Mouse (Mus musculus) forebrain, embryonic 13.5 days (tissue): Measurements from ENCODE around the gene Camta1. TPM values are rescaled to one million over a fixed set of nuclear protein-coding genes. Genes with fewer than 3 reads are reported as not detected.
A peak's percentile ranks its signal among the peaks of the same experiment; 100 is the strongest.

Experiments
- ATAC-seq: fragments of 200-750 bp; cut with Nextera tagmentation; 2 replicates; pipeline ENCODE4 v1.8.0; 2017
- H3K27ac ChIP-seq: fragments of 300-500 bp; sonication (generic); 2 replicates; pipeline ENCODE4 v1.5.1; 2015; ENCODE audit warnings: inconsistent platforms, mild to moderate bottlenecking, moderate library complexity
- H3K27me3 ChIP-seq: fragments of 300-500 bp; sonication (generic); 2 replicates; pipeline ENCODE4 v1.6.1; 2015; ENCODE audit warnings: mild to moderate bottlenecking, inconsistent platforms
- H3K36me3 ChIP-seq: fragments of 300-500 bp; sonication (generic); 2 replicates; pipeline ENCODE4 v1.6.1; 2015; ENCODE audit warnings: mild to moderate bottlenecking, inconsistent platforms; ENCODE audit not compliant: poor library complexity, severe bottlenecking
- H3K4me1 ChIP-seq: fragments of 300-500 bp; sonication (generic); 2 replicates; pipeline ENCODE4 v1.6.1; 2015; ENCODE audit warnings: inconsistent platforms
- H3K4me2 ChIP-seq: fragments of 300-500 bp; sonication (generic); 2 replicates; pipeline ENCODE4 v1.6.1; 2015; ENCODE audit warnings: inconsistent platforms, mild to moderate bottlenecking, moderate library complexity
- H3K4me3 ChIP-seq: fragments of 300-500 bp; sonication (generic); 2 replicates; pipeline ENCODE4 v1.5.1; 2015; ENCODE audit warnings: mild to moderate bottlenecking, inconsistent platforms
- H3K9ac ChIP-seq: fragments of 300-500 bp; sonication (generic); 2 replicates; pipeline ENCODE4 v1.6.1; 2015; ENCODE audit warnings: mild to moderate bottlenecking, inconsistent platforms
- H3K9me3 ChIP-seq: fragments of 300-500 bp; sonication (generic); replicated peaks from 2 replicates; pipeline ENCODE4 v1.6.1; 2016; ENCODE audit warnings: inconsistent platforms
- WGBS: fragments of 180-500 bp; shearing (Covaris S2); methylation state at CpG from one replicate; pipeline ENCODE4 v1.1.7; 2015; 5-methylcytosine and 5-hydroxymethylcytosine counted together
- polyA plus RNA-seq: library from polyadenylated mRNA; unstranded; fragments of >200 nt; fragmentation: Nextera tagmentation; extraction: Ambion mirVana; gene quantifications from 2 replicates; pipeline ENCODE4 v1.2.1, GENCODE M21; 2015

Camta1 gene
- polyA plus RNA-seq, 1 experiment from 2014 or later = 150 TPM

DNA sequence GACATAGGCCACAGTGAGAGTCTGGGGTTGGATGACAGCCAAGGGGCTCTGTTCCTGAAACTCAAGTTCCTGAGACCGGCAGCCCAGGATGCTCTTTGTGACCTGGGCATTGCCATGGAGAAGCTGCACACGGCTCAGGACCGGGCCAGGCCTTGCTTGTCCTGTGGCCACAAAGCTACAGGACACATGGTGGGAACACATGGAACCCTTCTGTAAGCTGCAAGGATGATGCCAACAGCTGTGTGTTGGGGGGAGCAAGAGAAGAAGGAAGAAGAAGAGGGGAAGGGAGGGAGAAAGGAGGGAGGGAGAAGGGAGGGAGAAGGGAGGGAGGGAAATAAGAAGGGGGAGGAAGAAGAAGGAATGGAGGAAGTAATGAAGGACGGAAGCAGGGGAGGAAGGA is 645.8 kb downstream of the Camta1 start:
- Histone ChIP-seq H3K4me3 (no peak overlapping the region), H3K4me2 (no peak overlapping the region), H3K9me3 (no peaks in the 10 kb centered on the region), H3K27me3 (0 out of 2 replicates have a peak, but pooled peaks cover 3% of the 10 kb centered on the region), H3K9ac (no peak overlapping the region), H3K27ac (no peak overlapping the region), H3K4me1 (peaks cover 13% of the 10 kb centered on the region), H3K36me3 (no peaks in the 10 kb centered on the region)
- WGBS = 60% methylated on average over 4 of the region's 4 CpGs
- ATAC-seq = no peak

DNA sequence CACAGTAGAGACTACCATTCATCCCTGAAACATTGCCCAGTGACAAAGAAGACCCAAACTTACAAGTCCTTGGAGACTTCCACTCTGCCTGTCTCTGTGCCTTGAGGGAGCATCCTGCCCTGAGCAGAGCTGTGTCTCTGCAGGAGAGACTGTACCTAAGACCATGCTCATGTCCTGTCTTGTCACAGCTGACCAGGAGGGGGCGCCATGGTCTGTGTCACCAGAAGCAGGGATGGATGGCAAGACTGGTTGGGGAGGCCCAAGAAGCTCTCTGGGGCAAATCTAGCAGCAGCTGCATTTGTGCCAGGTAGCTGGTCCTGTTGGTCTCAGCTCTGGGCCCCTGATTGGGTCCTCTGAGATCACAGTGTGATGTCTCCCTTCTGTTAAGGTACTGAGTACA is 646.5 kb downstream of the Camta1 start:
- no peaks in the 10 kb centered on the region for H3K9me3 ChIP-seq
- H3K4me1 ChIP-seq = peaks cover 13% of the 10 kb centered on the region
- H3K4me2 ChIP-seq = no peak overlapping the region
- H3K36me3 ChIP-seq = no peaks in the 10 kb centered on the region
- H3K27me3 ChIP-seq = 0 out of 2 replicates have a peak, but pooled peaks cover 3% of the 10 kb centered on the region
- ATAC-seq = no peak
- no peak overlapping the region for H3K9ac ChIP-seq
- no peak overlapping the region for H3K27ac ChIP-seq
- 47% methylated on average over 1 of the region's 1 CpGs for WGBS
- no peak overlapping the region for H3K4me3 ChIP-seq

DNA sequence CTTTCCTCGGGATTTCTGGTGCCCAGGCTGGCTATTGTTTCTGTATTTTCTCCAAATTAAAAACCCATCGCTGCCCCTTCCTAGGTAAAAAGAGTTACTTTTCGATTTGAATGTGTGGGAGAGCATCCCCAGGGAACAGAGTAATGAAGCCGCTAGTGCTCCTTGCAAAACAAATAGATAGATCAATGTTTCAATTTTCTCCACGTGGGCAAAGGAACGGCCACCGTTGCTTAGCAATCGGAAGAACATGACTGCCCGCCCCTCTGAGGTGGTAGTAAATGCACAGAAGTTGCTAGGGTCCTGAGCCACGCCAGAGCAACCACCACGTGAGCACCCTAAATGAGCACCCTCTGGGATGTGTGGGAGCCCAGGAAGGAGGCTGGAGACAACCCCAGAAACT is 648.2 kb downstream of the Camta1 start:
- H3K27me3 ChIP-seq = 0 out of 2 replicates have a peak, but pooled peaks cover 3% of the 10 kb centered on the region
- H3K27ac ChIP-seq = no peak overlapping the region
- no peaks in the 10 kb centered on the region for H3K9me3 ChIP-seq
- H3K4me2 ChIP-seq = no peak overlapping the region
- H3K36me3 ChIP-seq = no peaks in the 10 kb centered on the region
- H3K4me3 ChIP-seq = no peak overlapping the region
- no peak overlapping the region for H3K9ac ChIP-seq
- WGBS = 68% methylated on average over 11 of the region's 11 CpGs
- H3K4me1 ChIP-seq = peaks cover 13% of the 10 kb centered on the region
- ATAC-seq = no peak

DNA sequence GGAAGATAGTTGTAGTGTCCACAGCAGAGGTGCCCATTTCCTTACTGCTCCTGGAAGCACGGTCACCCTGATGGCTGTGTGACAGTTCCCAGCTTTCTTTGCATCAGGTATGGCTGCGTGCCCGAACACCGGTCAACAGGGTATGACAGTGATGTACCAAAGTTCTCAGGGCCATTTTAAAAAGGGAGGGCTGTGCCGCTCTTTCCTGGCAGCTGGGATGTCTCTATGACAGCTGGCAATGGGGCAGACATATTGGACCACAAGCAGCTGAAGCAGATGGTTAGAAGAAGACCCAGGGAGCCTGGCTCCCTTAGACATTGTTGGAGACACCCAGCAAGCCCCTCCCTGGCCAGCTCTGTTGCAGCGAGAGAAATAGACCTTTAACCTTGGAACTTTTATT is 649.7 kb downstream of the Camta1 start:
- H3K27me3 ChIP-seq = 0 out of 2 replicates have a peak, but pooled peaks cover 3% of the 10 kb centered on the region
- H3K4me2 ChIP-seq = no peak overlapping the region
- H3K27ac ChIP-seq = no peak overlapping the region
- H3K4me1 ChIP-seq = peaks cover 12% of the 10 kb centered on the region
- no peak overlapping the region for H3K9ac ChIP-seq
- 92% methylated on average over 6 of the region's 6 CpGs for WGBS
- no peaks in the 10 kb centered on the region for H3K9me3 ChIP-seq
- no peaks in the 10 kb centered on the region for H3K36me3 ChIP-seq
- ATAC-seq = no peak
- H3K4me3 ChIP-seq = no peak overlapping the region

DNA sequence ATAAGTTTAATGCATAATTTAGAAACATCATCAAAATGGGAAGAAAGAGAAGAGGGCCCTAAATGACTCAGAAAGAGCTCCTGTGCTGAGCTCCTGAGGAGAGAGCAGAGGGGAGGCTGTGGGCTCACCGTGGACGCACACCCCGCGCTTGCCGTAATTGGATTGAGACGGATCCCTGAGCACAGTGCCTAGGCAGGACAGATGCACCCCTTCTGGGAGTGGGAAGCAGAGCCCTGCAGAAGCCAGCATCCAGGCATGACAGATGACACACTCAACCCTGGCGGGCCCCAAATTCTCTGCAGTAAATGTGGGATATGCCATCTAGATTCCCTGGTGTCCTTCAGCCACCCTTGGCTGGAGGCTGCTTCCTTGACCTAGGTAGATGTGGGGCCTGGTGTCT is 654.1 kb downstream of the Camta1 start:
- Histone ChIP-seq H3K4me1 (peaks cover 11% of the 10 kb centered on the region), H3K27ac (no peak overlapping the region), H3K4me3 (no peak overlapping the region), H3K36me3 (no peaks in the 10 kb centered on the region), H3K9ac (no peak overlapping the region), H3K27me3 (no peaks in the 10 kb centered on the region), H3K9me3 (no peaks in the 10 kb centered on the region), H3K4me2 (no peak overlapping the region)
- WGBS = 77% methylated on average over 7 of the region's 7 CpGs
- no peak for ATAC-seq

DNA sequence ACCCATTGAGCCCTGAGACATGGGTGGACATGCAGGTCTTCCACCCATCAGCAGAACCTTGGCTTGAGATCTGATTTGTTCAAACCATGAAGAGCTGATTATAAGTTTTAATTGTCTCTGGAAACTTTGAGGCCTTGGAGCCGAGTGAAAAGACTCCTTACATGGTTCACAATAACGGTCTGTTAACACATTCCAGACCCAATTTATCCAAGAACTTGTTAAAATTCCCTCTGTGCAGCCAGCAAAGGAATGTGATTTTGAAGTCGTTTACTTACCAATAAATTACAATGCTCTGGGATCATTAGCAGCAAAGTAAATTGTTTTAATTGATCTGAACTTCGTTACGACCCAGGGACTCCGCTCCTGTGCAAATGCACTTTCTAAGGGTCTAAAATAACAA is 658.8 kb downstream of the Camta1 start:
- H3K27ac ChIP-seq = 0 out of 2 replicates have a peak overlapping the region, but pooled peaks have one; percentile 31
- H3K27me3 ChIP-seq = no peaks in the 10 kb centered on the region
- no peak overlapping the region for H3K9ac ChIP-seq
- H3K36me3 ChIP-seq = no peaks in the 10 kb centered on the region
- no peak overlapping the region for H3K4me2 ChIP-seq
- H3K4me1 ChIP-seq = peaks cover 14% of the 10 kb centered on the region
- no peak overlapping the region for H3K4me3 ChIP-seq
- WGBS = 24% methylated on average over 6 of the region's 6 CpGs
- ATAC-seq = no peak
- no peaks in the 10 kb centered on the region for H3K9me3 ChIP-seq

DNA sequence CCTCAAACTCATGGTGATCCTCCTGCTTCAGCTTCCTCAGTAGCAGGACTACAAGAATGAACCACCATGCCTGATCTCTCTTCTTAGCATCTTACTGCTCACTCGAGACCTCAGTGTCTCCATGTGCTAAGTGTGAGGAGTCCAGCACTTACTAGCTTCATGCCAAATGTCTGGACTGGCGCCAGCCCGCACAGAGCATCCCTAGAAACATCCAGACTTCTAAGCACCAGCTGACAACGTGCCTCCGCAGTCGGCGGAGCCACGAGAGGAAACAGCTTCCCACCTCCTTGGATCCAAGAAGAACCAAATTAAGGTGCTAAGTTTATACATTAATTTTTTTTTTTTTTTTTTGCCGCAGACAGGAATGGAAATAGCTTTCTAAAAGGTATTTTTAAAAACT is 661.4 kb downstream of the Camta1 start:
- 83% methylated on average over 9 of the region's 9 CpGs for WGBS
- 0 out of 2 replicates have a peak, but pooled peaks cover 4% of the 10 kb centered on the region for H3K27me3 ChIP-seq
- peaks cover 18% of the 10 kb centered on the region for H3K4me1 ChIP-seq
- ATAC-seq = no peak
- H3K4me3 ChIP-seq = no peak overlapping the region
- no peak overlapping the region for H3K27ac ChIP-seq
- H3K36me3 ChIP-seq = no peaks in the 10 kb centered on the region
- no peaks in the 10 kb centered on the region for H3K9me3 ChIP-seq
- no peak overlapping the region for H3K9ac ChIP-seq
- no peak overlapping the region for H3K4me2 ChIP-seq

DNA sequence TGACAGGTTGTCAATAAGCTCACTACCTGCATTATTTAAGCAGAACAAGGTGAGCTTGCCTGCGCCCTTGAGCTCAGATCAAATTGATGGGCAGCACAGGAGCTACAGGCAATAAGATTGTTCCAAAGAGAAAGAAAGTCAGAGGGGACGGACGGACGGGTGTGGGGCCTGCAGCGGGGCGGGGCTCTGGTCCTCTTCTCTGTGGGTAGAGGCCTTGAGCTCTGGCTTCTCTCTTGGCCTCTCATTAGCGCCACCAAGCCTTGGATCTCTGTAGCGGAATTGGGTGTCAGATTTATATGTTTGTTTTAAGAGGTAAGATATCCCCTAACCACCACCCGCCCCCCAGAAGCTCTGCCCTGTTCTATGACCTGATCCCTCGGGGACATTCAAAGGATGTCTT is 666.5 kb downstream of the Camta1 start:
- Histone ChIP-seq H3K27me3 (0 out of 2 replicates have a peak, but pooled peaks cover 6% of the 10 kb centered on the region), H3K9me3 (no peaks in the 10 kb centered on the region), H3K4me3 (no peak overlapping the region), H3K4me2 (no peak overlapping the region), H3K27ac (no peak overlapping the region; the same call in 1 of the 2 replicates), H3K4me1 (peaks cover 20% of the 10 kb centered on the region), H3K36me3 (no peaks in the 10 kb centered on the region), H3K9ac (no peak overlapping the region)
- 38% methylated on average over 10 of the region's 10 CpGs for WGBS
- ATAC-seq = no peak

DNA sequence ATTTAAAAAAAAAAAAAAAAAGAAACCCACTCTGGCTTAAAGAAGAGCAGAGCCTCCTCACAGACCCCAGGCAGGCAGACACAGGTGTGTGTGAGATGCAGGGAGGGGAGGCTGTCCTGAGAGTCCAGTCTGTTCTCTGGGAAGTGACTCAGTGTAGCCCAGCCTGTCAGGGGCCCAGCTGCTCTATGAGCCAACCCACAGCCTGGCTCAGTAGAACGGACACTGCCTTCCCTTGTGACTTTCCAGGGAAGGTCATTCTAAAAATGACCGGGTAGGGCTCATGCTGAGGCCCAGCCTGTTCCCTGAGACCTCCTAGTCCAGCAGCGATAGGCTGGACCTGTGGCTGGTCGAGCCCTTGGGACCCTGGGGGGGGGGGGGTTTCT is 667.0 kb downstream of the Camta1 start:
- no peak overlapping the region for H3K9ac ChIP-seq
- H3K4me3 ChIP-seq = no peak overlapping the region
- WGBS = 42% methylated on average over 4 of the region's 4 CpGs
- H3K4me1 ChIP-seq = peaks cover 20% of the 10 kb centered on the region
- H3K4me2 ChIP-seq = peak overlapping the region; percentile 34
- peak; percentile 71 for ATAC-seq
- 0 out of 2 replicates have a peak, but pooled peaks cover 6% of the 10 kb centered on the region for H3K27me3 ChIP-seq
- no peaks in the 10 kb centered on the region for H3K36me3 ChIP-seq
- H3K27ac ChIP-seq = no peak overlapping the region; the same call in 1 of the 2 replicates
- no peaks in the 10 kb centered on the region for H3K9me3 ChIP-seq

DNA sequence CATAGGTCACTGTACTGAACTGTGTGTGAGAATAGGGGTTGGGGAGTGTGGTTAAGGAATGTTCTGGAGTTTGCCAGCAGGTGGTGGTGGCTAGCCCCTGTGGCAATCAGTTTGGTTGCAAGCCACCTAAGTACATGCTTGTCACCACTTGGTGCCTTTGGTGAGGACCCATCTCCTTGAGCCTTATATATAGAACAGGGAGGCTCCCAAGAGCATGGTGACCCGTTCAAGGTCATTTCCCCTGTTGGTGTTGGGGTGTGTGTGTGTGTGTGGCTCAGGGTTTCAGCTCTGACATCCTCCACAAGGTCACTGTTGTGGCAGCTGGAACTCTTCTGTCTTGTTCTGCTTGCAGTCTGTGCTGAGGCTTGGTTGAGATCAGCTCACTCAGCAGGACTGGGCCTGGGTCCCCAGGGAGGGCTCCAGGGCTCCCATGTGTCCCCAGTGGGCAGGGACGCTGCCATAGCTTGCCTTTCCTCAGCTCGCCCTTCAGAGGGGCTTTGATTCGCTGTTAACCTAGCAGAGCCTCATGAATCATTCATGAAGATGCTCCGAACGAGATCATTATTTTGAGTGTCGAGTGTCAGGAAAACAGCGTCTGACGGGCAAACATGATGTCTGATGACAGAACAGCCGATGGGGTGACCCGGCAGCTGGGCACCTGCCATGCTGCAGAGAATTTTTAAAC is 667.5 kb downstream of the Camta1 start:
- Histone ChIP-seq H3K9ac (no peak overlapping the region), H3K4me3 (no peak overlapping the region), H3K4me2 (peak overlapping the region; percentile 34), H3K4me1 (peaks cover 20% of the 10 kb centered on the region), H3K36me3 (no peaks in the 10 kb centered on the region), H3K9me3 (no peaks in the 10 kb centered on the region), H3K27me3 (0 out of 2 replicates have a peak, but pooled peaks cover 6% of the 10 kb centered on the region), H3K27ac (peak overlapping the region; percentile 41; the same call in 1 of the 2 replicates)
- ATAC-seq = peak; percentile 58
- WGBS = 16% methylated on average over 11 of the region's 11 CpGs

DNA sequence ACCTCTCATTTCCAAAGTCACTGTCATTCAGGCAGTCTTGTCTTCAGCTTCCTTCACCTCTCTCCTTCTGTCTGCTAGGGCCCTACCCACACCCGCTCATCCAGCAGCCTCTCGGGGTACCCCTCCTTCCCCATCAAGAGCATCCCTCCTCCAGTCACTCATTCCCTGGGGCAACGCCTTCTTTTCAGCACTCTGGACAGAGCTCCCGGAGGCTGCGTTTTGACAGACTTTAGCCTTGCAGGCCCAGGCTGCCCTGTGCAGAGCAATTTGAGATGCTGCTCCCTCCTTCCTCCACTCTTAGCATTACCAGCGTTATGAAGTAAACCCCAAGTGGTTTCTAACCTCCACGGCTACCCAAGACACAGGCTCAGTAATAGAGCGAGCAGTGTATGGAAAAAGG is 675.2 kb downstream of the Camta1 start:
- peaks cover 5% of the 10 kb centered on the region for H3K4me1 ChIP-seq
- ATAC-seq = no peak
- no peaks in the 10 kb centered on the region for H3K36me3 ChIP-seq
- no peak overlapping the region for H3K4me2 ChIP-seq
- H3K9me3 ChIP-seq = no peaks in the 10 kb centered on the region
- no peak overlapping the region for H3K9ac ChIP-seq
- H3K4me3 ChIP-seq = no peak overlapping the region
- H3K27me3 ChIP-seq = peaks cover 22% of the 10 kb centered on the region; the same call in 1 of the 2 replicates
- H3K27ac ChIP-seq = no peak overlapping the region
- 10% methylated on average over 8 of the region's 8 CpGs for WGBS

DNA sequence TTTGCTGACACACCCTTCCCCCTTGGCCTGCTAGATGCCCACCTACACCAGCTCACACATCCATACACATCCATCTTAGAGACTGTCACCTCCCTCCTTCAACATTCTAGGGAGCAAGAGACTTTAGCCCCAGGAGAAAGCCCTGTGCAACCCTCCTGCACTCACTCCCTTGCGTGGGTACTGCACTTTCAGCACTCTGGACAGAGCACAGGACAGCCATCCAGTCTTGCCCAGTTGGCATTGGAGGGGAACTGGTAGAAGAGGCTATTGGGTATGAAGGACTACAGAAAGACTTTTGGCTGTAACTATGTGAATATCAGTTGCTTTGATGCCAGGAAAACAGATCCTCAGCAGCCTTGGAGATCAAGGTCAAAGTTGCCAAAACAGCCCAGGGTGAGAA is 675.9 kb downstream of the Camta1 start:
- Histone ChIP-seq H3K27ac (no peak overlapping the region), H3K4me3 (no peak overlapping the region), H3K9ac (no peak overlapping the region), H3K4me1 (peaks cover 12% of the 10 kb centered on the region), H3K36me3 (no peaks in the 10 kb centered on the region), H3K4me2 (no peak overlapping the region), H3K9me3 (no peaks in the 10 kb centered on the region), H3K27me3 (peaks cover 22% of the 10 kb centered on the region; the same call in 1 of the 2 replicates)
- WGBS = 20% methylated on average over 1 of the region's 1 CpGs
- ATAC-seq = no peak
